Mouse (Mus musculus) spleen, postnatal 14 days (tissue): ENCODE measurements around the gene Gid4.
A peak's percentile ranks its signal among the peaks of the same experiment; 100 is the strongest.
"Not testable (repeated sequence)": the region's sequence is repeated elsewhere in the genome, so short reads cannot be mapped to it uniquely, and the experiment has no call there.

Experiments used
- DNase-seq, 2 experiments: peaks; one replicate each; pipeline ENCODE4 v3.0.0; 2021 to 2022; ENCODE audit warnings: low spot score in 2 of 2

Gene Gid4

DNA sequence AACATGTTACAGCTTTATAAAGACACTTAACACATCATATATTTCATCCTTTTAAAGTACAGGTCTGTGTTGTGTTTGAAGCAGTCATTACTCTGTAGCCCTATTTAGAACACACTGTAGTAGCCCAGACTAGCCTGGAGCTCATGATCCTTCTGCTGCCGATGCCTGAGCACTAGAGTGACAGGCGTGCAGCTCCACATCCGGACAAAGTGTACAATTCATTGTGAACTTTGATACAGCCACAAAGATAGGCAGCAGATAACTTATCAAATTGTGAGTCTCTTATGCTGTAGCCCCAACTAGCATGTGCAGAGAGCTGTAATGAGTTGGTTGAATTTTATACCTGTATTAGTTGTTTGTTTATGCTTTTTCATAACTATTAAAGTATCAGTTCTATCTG is 10.7 kb downstream of the Gid4 start:
- DNase-seq = no peak

DNA sequence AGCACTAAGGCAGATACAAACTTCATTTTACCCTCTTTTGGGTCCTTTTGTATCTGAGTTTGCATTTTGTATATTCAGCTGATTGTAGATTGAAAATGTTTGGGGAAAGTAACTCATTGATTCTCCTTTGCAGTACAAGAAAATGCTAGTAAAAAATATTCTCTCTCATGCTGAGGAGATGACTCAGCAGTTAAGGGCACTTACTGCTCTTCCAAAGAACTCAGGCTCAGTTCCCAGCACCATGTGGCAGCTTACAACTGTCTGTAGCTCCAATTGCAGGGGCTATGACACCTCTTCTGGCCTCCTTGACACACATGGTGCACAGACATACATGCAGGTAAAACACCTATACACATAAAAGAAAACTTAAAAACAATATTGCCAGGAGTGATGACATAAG is 16.6 kb downstream of the Gid4 start:
- no peak for DNase-seq

DNA sequence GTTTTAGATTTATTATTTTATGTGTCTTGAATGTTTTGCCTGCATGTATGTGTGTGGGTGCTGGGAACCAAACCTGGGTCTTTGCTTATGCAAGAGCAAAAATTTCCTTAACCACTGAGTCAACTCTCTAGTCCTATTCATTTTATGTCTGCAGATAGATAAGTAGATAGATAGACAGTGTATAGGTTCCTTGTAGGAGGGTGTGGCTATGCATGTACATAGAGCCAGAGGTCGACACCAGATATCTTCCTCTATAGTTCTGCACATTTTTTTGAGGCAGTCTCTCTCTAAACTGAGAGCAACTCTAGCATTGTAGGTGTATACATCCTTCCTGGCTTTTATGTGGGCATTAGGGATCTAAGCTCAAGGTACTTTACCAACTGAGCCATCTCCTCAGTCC is 18.2 kb downstream of the Gid4 start:
- DNase-seq = no peak

DNA sequence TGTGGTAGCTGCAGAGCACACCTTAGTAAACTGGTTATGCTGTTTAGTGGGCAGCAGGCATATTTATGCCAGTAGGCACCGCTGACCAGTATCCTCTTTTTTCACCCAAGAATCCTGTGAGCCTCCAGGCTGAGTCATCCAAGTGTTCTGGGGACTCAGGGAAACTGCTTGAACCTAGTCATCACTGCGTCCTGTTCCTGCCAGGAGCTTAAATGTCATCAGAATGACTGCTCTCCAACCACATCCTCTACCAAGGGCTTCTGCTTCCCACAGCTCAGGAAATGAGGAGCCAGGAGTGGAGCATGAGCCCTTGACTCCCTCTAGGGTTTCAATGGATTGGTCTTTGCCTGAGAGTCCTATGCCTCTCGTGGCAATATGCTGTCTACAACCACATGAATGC is 19.7 kb downstream of the Gid4 start:
- no peak for DNase-seq

DNA sequence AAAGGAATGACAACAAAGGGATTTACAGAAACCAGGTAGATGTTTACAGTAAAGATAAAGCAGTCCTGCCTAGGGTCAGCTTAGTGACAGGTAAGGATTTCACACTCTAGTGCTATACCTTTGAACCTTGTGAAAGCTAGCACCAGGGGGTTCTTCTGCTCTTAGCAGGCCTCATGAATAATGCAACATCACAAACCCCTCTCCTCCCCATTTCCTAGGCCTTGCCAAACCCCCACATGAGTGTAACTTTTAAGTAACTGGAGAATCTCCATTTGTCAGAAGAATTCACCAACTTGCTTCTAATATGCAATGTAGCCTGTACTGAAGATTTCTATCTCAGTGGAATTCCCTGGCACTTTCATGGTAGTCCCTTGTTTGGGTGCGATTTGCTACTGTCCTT is 22.7 kb downstream of the Gid4 start:
- not testable (repeated sequence) for DNase-seq

DNA sequence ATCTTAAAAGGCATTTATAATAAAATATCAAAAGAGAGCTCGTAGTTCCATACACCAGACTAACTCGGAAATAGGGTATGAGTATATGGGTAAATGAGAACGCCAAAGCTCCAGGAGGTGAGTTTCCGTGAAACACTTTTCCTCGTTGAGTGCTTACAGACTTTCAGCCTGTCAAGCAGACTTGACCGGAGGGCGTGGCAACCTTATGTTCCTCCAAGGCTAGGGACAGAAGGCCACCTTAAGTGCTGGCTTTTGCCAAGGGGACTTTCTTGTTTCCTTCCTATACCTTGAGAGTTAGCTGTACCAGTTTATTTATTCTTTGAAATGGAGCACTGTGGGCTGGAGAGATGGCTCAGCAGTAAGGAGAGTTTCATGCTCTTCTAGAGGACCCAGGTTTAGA is 23.2 kb downstream of the Gid4 start:
- DNase-seq = no peak

DNA sequence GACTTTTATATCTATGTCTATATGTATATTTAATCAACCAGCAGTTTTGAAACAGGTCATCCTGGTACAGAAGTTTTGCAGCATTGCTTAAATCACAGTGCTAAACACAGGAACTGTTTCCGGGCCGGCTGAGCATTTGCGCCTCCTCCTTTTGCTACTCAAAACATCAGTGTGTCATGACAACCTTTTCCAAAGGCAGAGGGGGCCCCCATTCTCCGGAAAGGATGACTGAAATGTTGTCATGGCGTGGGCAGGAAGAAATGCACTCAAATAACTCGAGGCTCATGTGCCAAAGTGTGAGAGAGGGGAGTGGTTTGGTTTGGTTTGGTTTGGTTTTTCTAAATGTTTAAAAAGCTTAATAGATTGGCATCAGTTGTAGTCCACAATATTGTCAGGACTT is 26.0 kb downstream of the Gid4 start:
- DNase-seq = no peak

DNA sequence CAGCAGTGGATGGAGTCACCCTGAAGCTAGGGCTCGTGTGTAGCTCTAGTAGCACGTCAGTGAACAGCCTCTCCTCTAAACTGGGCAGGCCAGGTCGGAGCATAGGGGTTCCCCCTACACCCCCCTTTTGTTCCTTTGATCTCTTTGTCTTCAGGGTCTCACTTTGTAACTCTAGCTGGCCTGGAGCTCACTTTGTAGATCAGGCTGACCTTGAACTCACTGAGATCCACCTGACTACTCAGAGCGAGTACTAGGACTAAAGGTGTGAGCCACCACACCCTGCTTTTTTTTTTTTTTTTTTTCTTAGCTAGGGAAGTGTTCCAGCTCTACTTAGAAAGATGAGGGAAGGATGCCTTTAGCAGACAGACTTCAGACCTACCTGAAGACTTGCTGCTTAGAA is 27.1 kb downstream of the Gid4 start:
- no peak for DNase-seq

DNA sequence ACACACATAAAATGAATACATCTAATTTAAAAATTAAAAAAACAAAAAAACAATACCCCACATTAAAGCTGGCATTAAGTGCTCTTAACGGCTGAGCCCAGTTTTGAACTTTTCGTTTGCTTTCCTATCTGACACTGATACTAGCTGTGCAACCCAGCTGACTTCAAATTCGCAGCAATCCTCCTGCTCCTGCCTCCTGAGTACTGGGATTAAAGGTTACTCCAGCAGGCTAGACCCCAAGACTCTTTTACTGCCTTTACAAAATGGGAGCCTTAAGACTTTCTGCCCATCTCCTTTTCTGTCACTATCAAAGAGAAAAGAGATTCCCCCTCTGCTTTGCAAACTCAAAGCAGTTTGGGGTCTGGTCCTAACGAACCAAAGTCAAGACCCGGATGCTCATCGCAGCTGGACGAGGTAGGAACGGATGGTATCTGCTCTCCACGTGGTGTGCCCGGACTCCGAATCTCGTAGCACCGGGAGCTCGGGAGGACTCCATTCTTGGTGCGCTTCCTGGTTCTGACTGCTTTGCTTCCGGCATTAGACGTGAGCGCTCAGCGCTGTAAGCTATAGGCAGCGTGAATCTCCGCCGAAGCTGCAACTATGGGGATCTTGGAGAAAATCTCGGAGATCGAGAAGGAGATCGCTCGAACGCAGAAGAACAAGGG is 37.3 kb downstream of the Gid4 start, which contains the start of gene Drg2:
Gene Drg2, plus strand, starts transcription at position 512 of the 665 bp plus-strand sequence.
- DNase-seq = peak; percentile 73 to 84

DNA sequence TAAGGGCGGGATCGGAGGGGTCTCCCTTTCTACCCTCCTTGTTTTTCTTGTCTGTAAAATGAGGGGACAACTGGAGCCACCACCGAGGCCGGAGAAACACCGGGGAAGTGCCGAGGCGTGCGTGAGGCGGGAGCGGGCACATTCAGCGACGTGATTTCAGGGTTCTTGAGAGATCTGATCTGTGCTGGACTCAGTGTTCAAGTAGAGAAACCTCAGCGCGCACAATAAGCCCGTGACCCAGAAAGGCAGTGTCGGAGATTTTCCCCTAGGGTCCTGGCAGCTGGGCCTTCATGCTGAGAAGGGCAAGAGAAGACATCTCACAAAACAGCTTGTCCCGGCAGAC is 37.8 kb downstream of the Gid4 start:
- DNase-seq = no peak

DNA sequence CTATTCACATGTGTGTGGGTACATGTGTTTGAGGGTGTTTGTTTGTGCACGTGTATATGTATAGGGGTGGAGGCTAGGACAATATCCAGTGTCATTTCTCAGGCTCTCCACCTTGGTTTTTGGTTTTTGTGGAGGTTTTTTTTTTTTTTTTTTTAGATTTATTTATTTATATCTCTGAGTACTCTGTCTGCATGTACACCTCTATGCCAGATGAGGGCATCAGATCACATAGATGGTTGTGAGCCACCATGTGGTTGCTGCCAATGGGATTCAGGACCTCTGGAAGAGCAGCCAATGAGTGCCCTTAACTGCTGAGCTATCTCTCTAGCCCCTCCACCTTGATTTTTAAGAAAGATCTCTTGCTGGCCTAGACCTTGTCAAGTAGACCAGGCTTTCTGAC is 41.0 kb downstream of the Gid4 start:
- no peak for DNase-seq

DNA sequence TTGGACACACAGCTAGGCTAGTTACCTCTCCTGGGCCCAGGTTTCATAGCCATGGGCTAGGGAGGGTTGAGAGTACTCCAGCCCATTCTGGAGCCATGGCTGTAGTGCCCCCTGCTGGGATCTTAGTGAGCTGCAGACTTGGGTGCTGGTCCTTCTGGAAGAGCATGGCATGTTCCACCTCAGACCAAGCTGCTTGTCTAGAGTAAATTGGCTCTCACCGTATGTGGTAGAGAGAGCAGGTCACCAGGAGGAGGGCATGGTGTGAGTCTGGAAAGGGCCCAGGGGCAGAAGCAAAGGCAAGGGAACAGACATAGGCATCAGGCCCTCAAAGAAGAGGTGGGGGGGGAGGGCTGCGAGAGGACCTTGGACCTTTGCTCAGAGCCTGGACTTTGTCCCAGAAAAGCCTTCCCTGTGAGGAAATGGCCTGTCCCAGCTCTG is 49.0 kb downstream of the Gid4 start:
- DNase-seq = peak in 1 of 2 experiments; percentile 35

DNA sequence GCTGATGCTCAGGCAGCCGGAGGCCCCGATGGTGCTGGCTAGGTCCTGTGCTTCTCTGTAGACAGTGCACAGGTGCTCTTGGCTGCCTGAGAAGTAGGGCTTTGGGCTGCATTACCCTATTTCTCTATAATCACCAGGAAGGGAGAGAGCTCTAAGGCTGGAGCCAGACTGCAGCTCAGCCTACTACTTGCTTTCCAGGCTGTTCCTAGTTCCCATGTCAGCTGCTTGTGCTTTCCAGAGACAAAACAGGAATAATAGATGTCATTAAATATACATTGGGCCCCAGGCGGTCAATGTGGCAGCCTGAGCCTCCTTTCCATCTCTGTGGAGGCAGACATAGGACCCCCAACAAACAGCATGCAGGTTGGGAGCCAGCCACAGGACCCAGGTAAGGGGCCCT is 52.1 kb downstream of the Gid4 start, which contains the start of gene Myo15:
Gene Myo15, plus strand, starts transcription at position 301 of the 400 bp plus-strand sequence.
- DNase-seq = no peak

DNA sequence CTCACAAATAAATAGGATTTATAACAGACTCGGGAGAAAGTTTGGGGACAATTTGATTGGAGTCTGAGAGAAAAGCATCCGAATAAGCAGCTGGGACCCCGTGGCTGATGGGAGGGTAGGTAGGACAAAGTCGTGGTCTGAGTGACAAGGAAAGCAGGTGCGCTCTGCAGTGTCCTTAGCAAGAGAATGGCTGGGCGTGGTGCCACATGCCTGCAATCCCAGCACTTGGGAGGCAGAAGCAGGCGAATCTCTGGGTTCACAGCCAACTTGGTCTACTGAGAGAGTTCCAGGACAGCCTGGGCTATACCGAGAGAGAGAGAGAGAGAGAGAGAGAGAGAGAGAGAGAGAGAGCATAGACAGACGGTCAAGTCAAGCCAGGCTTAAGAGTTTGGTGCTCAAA is 53.8 kb downstream of the Gid4 start:
- DNase-seq = no peak

DNA sequence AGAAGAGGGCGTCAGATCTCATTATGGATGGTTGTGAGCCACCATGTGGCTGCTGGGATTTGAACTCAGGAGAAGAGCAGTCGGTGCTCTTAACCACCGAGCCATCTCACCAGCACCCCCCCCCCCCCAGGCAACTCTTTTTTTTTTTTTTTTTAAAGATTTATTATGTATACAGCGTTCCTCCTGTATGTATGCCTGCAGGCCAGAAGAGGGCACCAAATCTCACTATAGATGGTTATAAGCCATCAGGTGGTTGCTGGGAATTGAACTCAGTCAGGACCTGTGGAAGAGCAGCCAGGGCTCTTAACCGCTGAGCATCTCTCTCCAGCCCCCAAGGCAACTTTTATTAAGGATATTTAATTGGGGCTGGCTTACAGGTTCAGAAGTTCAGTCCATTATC is 57.6 kb downstream of the Gid4 start:
- no peak for DNase-seq

DNA sequence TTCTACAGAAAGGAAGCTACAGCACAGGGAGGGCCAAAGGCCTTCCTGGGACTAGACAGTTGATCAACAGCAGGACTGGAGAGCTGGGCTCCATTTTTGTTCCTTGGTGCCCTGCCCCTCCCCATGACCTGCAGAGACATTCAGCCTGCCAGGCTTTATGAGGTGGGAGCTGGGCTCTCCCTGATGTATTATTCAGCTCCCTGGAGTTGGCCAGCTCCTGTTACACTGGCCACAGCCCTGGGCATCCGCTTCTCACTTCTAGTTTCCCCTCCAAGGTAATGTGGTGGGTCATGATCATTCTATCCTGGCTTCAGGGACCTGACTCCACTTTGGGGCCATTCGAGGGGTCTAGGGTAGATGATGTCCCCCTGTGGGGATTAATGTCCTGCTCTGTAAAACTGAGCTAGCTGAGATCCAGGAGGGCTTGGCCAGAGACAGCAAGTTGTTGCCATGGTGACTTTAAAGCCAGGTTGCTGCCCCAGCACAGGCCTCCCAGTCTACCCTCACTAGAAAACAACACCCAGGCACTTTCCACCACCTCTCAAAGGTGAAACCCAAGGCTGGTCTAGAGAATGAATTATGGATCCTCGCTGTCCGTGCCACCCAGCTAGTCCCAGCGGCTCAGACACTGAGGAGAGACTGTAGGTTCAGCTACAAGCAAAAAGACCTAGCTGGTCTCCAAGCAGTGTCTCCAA is 58.9 kb downstream of the Gid4 start:
- no peak for DNase-seq

DNA sequence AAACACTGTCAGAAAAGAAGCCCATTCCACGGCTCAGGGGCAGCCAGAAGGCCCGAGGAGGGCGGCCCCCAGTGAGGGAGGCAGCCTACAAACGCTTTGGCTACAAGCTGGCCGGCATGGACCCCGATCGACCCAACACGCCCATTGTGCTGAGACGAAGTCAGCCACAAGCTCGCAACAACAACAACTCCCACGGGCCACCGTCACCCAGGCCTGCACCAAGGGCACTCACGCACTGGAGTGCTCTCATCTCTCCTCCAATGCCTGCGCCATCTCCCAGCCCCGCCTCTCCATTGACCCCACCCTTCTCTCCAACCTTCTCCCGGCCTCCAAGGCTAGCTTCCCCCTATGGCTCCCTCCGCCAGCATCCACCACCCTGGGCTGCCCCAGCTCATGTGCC is 61.2 kb downstream of the Gid4 start:
- no peak for DNase-seq

DNA sequence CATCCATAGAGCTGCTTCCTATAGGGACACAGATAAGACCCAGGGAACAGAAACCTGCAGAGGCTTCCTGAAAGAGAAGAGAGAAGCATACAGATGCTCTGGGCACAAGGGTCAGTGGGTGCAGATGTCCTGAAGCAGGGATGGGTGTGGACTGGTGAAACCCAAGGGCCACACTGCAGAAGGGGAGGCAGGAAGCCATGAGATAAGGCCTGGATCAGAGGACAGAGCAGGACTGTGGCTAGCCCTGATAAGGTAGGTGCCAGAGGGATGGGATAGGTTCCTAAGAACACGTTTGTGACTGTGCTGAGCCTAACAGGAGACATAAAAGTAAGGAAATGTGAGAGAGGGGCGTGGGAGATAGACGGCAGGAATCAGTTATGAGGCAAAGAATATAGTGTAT is 69.3 kb downstream of the Gid4 start:
- DNase-seq = peak in 1 of 2 experiments; percentile 27

DNA sequence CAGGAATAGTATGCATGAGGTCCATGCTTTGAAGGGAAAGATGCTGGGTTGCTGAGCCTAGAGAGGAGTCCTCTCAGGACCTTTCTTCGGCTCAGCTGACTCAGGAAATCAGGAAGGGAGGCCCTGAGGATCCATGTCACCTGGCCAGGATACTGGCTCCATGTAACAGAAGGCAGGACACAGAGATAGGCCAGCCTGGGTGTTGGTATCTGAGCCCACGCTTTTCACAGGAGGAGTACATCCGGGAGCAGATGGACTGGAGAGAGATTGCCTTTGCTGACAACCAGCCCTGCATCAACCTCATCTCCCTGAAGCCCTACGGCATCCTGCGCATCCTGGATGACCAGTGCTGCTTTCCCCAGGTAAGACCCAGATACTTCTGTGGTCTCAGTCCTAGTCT is 75.8 kb downstream of the Gid4 start:
- DNase-seq = no peak

DNA sequence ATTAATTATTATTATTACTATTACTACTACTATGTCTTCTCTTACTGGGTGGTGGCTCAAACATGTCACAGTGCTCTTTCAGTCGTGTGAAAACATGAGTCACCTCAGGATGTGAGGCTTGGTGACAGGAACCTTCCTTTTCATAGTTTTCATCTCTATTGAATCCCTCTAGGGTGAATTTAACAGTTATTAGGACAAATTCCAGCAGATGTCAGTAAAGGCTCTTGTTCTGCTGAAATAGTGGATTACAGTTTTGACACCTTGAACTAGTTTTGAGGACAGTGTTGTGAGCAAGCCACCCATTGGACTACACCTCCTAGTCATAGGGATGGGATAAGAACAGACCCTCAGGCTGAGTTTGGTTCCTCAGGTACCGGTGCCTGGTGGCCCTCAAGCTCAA is 78.7 kb downstream of the Gid4 start:
- no peak for DNase-seq
